Mouse (Mus musculus) lung, embryonic 15.5 days (tissue): ENCODE measurements around the gene Sgtb. TPM values are rescaled to one million over a fixed set of nuclear protein-coding genes. Genes with fewer than 3 reads are reported as not detected.

Source experiments
- ATAC-seq: fragments of 200-750 bp; cut with Nextera tagmentation; 2 replicates; pipeline ENCODE4 v1.8.0; 2017; ENCODE audit warnings: moderate number of reproducible peaks, borderline replicate concordance; ENCODE audit not compliant: low FRiP score, low TSS enrichment; ENCODE audit errors: extremely low read depth
- H3K27ac ChIP-seq: fragments of 300-500 bp; sonication (generic); 2 replicates; pipeline ENCODE4 v1.5.1; 2015; ENCODE audit warnings: moderate library complexity, mild to moderate bottlenecking, inconsistent platforms
- H3K27me3 ChIP-seq: fragments of 300-500 bp; sonication (generic); 2 replicates; pipeline ENCODE4 v1.6.1; 2015; ENCODE audit warnings: inconsistent platforms
- H3K36me3 ChIP-seq: fragments of 300-500 bp; sonication (generic); 2 replicates; pipeline ENCODE4 v1.6.1; 2015; ENCODE audit warnings: inconsistent platforms
- H3K4me1 ChIP-seq: fragments of 300-500 bp; sonication (generic); 2 replicates; pipeline ENCODE4 v1.6.1; 2015; ENCODE audit warnings: inconsistent platforms
- H3K4me2 ChIP-seq: fragments of 300-500 bp; sonication (generic); 2 replicates; pipeline ENCODE4 v1.6.1; 2015; ENCODE audit warnings: inconsistent platforms, mild to moderate bottlenecking, moderate library complexity
- H3K4me3 ChIP-seq: fragments of 300-500 bp; sonication (generic); 2 replicates; pipeline ENCODE4 v1.5.1; 2015; ENCODE audit warnings: mild to moderate bottlenecking, inconsistent platforms
- H3K9ac ChIP-seq: fragments of 300-500 bp; sonication (generic); 2 replicates; pipeline ENCODE4 v1.6.1; 2015; ENCODE audit warnings: inconsistent platforms
- H3K9me3 ChIP-seq: fragments of 300-500 bp; sonication (generic); 2 replicates; pipeline ENCODE4 v1.6.1; 2016; ENCODE audit warnings: inconsistent platforms
- WGBS: fragments of 180-500 bp; shearing (Covaris S2); methylation state at CpG from one replicate; pipeline ENCODE4 v1.1.7; 2015; 5-methylcytosine and 5-hydroxymethylcytosine counted together
- polyA plus RNA-seq: library from polyadenylated mRNA; unstranded; fragments of >200 nt; fragmentation: Nextera tagmentation; extraction: Ambion mirVana; gene quantifications from 2 replicates; pipeline ENCODE4 v1.2.1, GENCODE M21; 2015

The Sgtb gene
- polyA plus RNA-seq, 1 experiment from 2014 or later = 5.5 TPM

DNA sequence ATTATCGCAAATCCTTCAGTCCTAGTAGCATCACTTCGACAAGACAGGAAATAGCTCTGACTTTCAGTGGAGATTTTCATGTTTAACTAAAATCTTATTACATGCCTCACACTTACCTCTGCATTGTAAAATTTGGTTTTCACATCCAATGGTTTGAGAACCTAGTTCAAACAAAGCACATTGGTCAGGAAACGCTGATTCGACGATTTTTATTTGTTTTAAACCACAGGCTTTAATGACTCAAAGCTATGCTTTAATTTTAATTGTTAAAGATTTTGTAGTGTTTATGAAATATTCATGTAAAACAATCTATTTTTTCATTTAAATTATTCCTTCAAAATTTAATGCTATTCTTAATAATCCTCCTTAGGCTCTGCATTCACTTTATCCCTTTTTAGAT lies 44.6 kb downstream of the Sgtb start:
- ATAC-seq = no peak
- WGBS = 94% methylated on average over 5 of the region's 5 CpGs
- H3K36me3 ChIP-seq = peaks cover 18% of the 10 kb centered on the region

DNA sequence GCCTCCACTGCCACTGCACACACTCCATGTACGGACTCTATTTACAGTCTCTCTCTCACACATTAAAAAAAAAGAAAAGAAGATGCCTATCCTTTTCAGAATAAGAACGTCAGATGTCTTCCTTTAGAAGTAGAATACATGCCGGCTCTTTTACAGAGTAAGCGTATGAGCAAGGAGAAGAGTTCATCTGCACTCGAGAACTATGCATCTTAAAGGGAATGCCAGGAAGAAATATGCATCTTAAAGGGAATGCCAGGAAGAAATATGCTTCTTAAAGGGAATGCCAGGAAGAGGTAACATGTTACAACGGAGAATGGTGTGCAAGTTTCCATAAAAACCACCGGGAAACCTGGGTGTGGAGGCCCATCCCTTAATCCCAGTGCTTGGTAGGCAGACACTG lies 45.6 kb downstream of the Sgtb start:
- 84% methylated on average over 7 of the region's 7 CpGs for WGBS
- H3K36me3 ChIP-seq = peaks cover 23% of the 10 kb centered on the region

More for the DNA sequence above, 44.6 kb downstream of the Sgtb start:
- no peak overlapping the region for H3K4me2 ChIP-seq
- no peaks in the 10 kb centered on the region for H3K4me1 ChIP-seq
- no peak overlapping the region for H3K9ac ChIP-seq
- no peaks in the 10 kb centered on the region for H3K9me3 ChIP-seq
- H3K27ac ChIP-seq = no peak overlapping the region
- no peak overlapping the region for H3K4me3 ChIP-seq
- no peaks in the 10 kb centered on the region for H3K27me3 ChIP-seq

GRCm38 (mm10) chr13:104155686-104156085 lies 46.1 kb downstream of the Sgtb start:
- no peak overlapping the region for H3K27ac ChIP-seq
- H3K9ac ChIP-seq = no peak overlapping the region
- H3K27me3 ChIP-seq = no peaks in the 10 kb centered on the region
- no peaks in the 10 kb centered on the region for H3K9me3 ChIP-seq
- H3K4me2 ChIP-seq = no peak overlapping the region
- 63% methylated on average over 1 of the region's 1 CpGs for WGBS
- H3K4me3 ChIP-seq = no peak overlapping the region
- H3K4me1 ChIP-seq = no peaks in the 10 kb centered on the region
- H3K36me3 ChIP-seq = peaks cover 27% of the 10 kb centered on the region
- no peak for ATAC-seq

More for the DNA sequence above, 45.6 kb downstream of the Sgtb start:
- Histone ChIP-seq H3K27ac (no peak overlapping the region), H3K9ac (no peak overlapping the region), H3K27me3 (no peaks in the 10 kb centered on the region), H3K4me2 (no peak overlapping the region), H3K9me3 (no peaks in the 10 kb centered on the region), H3K4me3 (no peak overlapping the region), H3K4me1 (no peaks in the 10 kb centered on the region)
- no peak for ATAC-seq

DNA sequence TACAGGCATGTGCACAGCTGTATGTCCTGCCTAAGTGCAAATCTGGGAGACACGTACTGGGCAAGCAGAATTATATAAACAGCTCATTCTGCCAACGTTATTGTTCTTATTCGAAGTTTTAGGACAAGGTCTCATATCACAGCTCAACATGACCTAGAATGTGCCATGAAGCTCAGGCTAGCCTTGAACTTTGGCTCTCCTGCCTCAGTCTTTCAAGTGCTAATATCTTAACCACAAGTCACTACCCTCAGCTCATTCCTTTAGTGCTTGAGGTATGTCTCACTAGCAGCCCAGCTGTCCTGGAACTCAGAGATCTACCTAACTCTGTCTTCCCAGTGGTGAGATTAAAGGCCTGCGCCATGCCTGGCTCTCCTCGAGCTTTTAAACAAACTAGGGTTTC lies 62.2 kb downstream of the Sgtb start:
- no peak overlapping the region for H3K9ac ChIP-seq
- H3K4me1 ChIP-seq = peaks cover 3% of the 10 kb centered on the region; the same call in 1 of the 2 replicates
- H3K27me3 ChIP-seq = no peaks in the 10 kb centered on the region
- no peaks in the 10 kb centered on the region for H3K9me3 ChIP-seq
- H3K27ac ChIP-seq = no peak overlapping the region
- H3K4me2 ChIP-seq = no peak overlapping the region
- 76% methylated on average over 5 of the region's 5 CpGs for WGBS
- H3K36me3 ChIP-seq = peaks cover 15% of the 10 kb centered on the region
- no peak overlapping the region for H3K4me3 ChIP-seq
- ATAC-seq = no peak

GRCm38 (mm10) chr13:104172498-104172897 lies 63.0 kb downstream of the Sgtb start:
- H3K27ac ChIP-seq = no peak overlapping the region
- ATAC-seq = no peak
- no peak overlapping the region for H3K4me2 ChIP-seq
- H3K27me3 ChIP-seq = no peaks in the 10 kb centered on the region
- H3K4me3 ChIP-seq = no peak overlapping the region
- H3K4me1 ChIP-seq = peaks cover 7% of the 10 kb centered on the region
- H3K9me3 ChIP-seq = no peaks in the 10 kb centered on the region
- no peak overlapping the region for H3K9ac ChIP-seq
- H3K36me3 ChIP-seq = peaks cover 12% of the 10 kb centered on the region

DNA sequence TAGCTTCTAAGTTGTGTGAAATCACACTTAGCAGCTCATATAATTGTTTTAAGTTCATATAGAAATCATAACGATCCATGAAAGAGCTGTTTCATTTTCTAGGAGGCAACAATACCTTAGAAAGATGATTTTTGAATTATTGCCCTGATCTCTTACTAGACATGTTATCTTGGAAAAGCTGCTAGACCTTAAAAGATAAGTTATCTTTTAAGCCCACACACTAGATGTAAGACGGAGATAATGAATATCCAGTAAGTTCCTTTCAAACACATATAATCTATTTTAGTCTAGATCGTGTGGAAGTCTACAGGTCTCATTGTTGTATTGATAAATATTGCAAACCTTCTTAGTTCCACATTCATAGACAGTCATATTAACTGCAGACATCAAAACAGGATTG lies 67.3 kb downstream of the Sgtb start:
- H3K9me3 ChIP-seq = no peaks in the 10 kb centered on the region
- H3K4me2 ChIP-seq = peak overlapping the region; percentile 71
- peaks cover 11% of the 10 kb centered on the region for H3K4me1 ChIP-seq
- WGBS = 45% methylated on average over 3 of the region's 3 CpGs
- H3K27me3 ChIP-seq = no peaks in the 10 kb centered on the region
- H3K9ac ChIP-seq = peak overlapping the region; percentile 34; the same call in 1 of the 2 replicates
- H3K4me3 ChIP-seq = peak overlapping the region; percentile 98
- ATAC-seq = no peak
- peaks cover 6% of the 10 kb centered on the region; the same call in 1 of the 2 replicates for H3K36me3 ChIP-seq
- H3K27ac ChIP-seq = no peak overlapping the region

GRCm38 (mm10) chr13:104177796-104178649 lies 68.5 kb downstream of the Sgtb start, which contains the start of gene Trappc13:
Gene Trappc13, minus strand, starts transcription at chr13:104178469.
- peak within 1 kb of the TSS; percentile 82 for H3K27ac ChIP-seq
- H3K9me3 ChIP-seq = no peaks in the 10 kb centered on the region
- peaks cover 6% of the 10 kb centered on the region; the same call in 1 of the 2 replicates for H3K36me3 ChIP-seq
- peaks cover 11% of the 10 kb centered on the region for H3K4me1 ChIP-seq
- peak within 1 kb of the TSS; percentile 98 for H3K4me3 ChIP-seq
- H3K4me2 ChIP-seq = peak within 1 kb of the TSS; percentile 71
- ATAC-seq = peak; percentile 90
- H3K27me3 ChIP-seq = no peaks in the 10 kb centered on the region
- under 1% methylated on average over 32 of the region's 32 CpGs for WGBS
- peak within 1 kb of the TSS; percentile 93 for H3K9ac ChIP-seq

- H3K27ac ChIP-seq = peak within 1 kb of the TSS; percentile 82
- H3K36me3 ChIP-seq = peaks cover 10% of the 10 kb centered on the region
- no peaks in the 10 kb centered on the region for H3K9me3 ChIP-seq
- peak; percentile 99 for ATAC-seq
- 0% methylated on average over 38 of the region's 38 CpGs for WGBS
- H3K4me3 ChIP-seq = peak within 1 kb of the TSS; percentile 98
- H3K27me3 ChIP-seq = no peaks in the 10 kb centered on the region
- peak within 1 kb of the TSS; percentile 93 for H3K9ac ChIP-seq
- H3K4me2 ChIP-seq = peak within 1 kb of the TSS; percentile 71
- H3K4me1 ChIP-seq = peaks cover 11% of the 10 kb centered on the region
Observed at GRCm38 (mm10) chr13:104178650-104179121, 69.1 kb downstream of the Sgtb start, which contains the start of gene Trim23. Gene Trim23, plus strand, starts transcription at chr13:104178797.

- peaks cover 15% of the 10 kb centered on the region for H3K36me3 ChIP-seq
- H3K9me3 ChIP-seq = no peaks in the 10 kb centered on the region
- peak overlapping the region; percentile 81; the same call in 1 of the 2 replicates for H3K27ac ChIP-seq
- 10% methylated on average over 13 of the region's 13 CpGs for WGBS
- H3K27me3 ChIP-seq = no peaks in the 10 kb centered on the region
- H3K4me3 ChIP-seq = peak overlapping the region; percentile 98
- peak overlapping the region; percentile 93 for H3K9ac ChIP-seq
- peaks cover 11% of the 10 kb centered on the region for H3K4me1 ChIP-seq
- ATAC-seq = no peak
- peak overlapping the region; percentile 54 for H3K4me2 ChIP-seq
Observed at GRCm38 (mm10) chr13:104179176-104179888, 69.8 kb downstream of the Sgtb start.

- Histone ChIP-seq H3K27me3 (no peaks in the 10 kb centered on the region), H3K9ac (no peak overlapping the region), H3K27ac (no peak overlapping the region), H3K36me3 (peaks cover 34% of the 10 kb centered on the region), H3K4me1 (no peaks in the 10 kb centered on the region), H3K9me3 (no peaks in the 10 kb centered on the region), H3K4me2 (no peak overlapping the region), H3K4me3 (no peak overlapping the region)
- WGBS = 75% methylated on average over 4 of the region's 4 CpGs
- ATAC-seq = no peak
Observed at GRCm38 (mm10) chr13:104187357-104187756, 77.8 kb downstream of the Sgtb start.
